Mouse (Mus musculus) adrenal gland, adult (tissue): Measurements from ENCODE around the gene Flywch1.
"Not testable (repeated sequence)": the region's sequence is repeated elsewhere in the genome, so short reads cannot be mapped to it uniquely, and the experiment has no call there.

Experiments used
- DNase-seq, 2 experiments: peaks; one replicate each; pipeline ENCODE4 v3.0.0; 2022 to 2023; ENCODE audit warnings: low spot score in 1 of 2; ENCODE audit not compliant: inconsistent age in 2 of 2

Flywch1 gene

DNA sequence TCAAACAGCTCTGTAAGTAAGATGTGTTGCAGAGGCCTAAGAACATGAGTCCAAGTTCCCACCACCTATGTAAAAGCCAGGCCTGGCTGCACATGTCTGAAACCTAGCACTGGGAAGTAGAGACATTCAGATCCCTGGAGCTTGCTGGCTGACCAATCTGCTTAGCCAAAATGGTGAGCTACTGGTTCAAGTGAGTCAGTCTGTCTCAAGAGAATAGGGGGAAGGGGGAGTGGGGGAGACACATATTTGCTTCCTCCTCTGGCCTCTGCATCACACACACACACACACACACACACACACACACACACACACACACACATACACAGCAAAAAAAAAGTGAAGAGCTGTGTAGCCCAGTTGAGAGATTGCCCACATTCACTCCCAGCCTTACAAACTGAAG, 11.9 kb upstream of the Flywch1 start:
- no peak for DNase-seq

DNA sequence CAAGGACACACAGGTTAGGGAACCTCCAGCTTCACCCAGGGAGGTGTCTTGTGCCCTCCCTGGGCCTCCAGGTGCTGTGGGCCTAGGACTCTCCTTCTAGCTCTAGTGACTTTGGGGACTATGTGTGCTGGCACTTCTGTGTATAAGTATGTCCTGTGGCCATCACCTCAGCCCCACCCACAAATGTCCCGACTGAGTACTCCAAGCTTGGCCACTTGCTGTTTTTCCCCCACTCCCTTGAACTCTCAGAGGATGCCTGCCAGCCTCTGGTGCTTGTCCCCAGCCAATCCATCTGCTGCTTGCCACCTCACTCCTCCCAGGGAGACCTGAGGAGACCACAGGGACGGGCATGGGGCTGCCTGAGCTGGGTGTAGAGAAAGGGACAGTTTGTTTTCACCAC, 7.0 kb upstream of the Flywch1 start:
- DNase-seq = no peak

DNA sequence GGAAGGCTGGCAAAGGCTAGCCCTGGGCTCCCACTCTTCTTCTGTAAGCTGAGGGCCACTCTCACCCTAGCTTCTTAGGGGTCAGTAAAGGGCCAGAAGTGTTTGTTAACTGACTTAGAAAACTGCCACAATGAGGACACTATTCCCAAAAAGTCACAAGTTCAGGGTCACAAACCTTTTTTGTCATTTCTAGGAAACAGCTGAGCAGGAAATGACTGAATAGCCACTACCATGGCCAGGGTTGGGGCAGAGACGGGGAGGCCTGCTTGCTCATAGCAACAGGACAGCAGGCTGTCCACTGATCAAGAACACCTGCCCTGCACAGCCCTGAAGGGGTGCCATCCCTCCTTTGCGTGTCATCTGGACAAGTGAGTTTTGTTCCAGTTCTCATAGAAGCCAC, 5.7 kb upstream of the Flywch1 start:
- peak in 1 of 2 experiments; percentile 72 for DNase-seq

DNA sequence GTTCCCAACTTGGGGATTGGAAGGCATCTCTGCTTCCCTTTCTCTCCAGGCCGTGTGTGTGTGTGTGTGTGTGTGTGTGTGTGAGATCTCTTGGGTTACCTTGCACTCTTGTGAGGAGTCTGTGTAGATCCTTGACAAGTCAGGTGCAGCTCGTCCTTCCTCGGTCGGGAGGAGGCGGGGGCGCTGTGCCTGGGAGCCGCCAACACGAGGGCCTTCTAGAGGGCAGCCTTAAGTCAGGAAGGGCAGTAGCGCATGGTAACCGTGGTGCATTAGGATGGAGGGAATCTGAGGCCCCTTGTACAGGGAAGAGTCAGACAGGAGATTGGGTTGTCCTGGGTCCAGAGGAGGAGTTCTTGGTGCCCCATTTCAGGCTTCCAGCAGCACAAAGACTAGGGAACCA, 4.8 kb upstream of the Flywch1 start:
- peak in 1 of 2 experiments; percentile 42 for DNase-seq

DNA sequence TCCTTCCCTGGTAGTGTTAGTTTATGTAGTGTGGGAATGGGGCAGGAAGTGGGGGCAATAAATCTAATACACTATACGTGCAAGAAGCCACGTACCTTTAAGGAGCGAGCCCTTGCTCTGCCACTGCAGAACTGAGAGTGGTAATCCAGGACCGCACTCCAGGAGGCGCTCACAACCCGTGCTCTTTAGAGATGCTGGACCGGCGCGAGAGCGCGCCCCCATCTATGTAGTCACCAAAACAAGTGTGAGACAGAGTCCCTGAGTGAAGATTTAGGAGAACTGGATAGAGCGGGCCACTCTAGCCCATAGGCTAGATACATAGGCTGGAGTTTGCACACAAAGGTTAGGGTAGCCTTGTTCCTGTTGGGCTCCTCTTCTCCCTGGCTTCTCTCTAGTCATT, 2.7 kb upstream of the Flywch1 start:
- peak; percentile 89 to 96 for DNase-seq

DNA sequence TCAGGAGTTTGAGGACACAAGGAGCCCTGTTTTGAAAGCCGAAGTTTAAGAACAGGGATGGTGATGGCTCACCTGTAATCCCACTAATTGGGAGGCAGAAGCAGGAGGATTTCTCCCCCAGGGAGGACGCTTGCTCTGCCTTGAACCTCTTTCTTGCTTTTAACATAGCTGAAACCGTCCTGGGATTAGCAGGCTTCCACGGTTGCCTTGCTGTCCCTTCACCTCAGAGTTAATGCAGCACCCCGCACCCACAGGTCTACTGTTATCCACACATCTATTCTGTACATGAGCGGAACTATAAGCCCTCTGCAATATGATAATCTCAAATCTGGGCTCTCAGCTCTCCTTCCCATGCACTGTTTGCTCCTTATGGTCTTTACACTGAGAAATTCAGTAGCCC, 2.3 kb upstream of the Flywch1 start:
- DNase-seq = peak in 1 of 2 experiments; percentile 46

DNA sequence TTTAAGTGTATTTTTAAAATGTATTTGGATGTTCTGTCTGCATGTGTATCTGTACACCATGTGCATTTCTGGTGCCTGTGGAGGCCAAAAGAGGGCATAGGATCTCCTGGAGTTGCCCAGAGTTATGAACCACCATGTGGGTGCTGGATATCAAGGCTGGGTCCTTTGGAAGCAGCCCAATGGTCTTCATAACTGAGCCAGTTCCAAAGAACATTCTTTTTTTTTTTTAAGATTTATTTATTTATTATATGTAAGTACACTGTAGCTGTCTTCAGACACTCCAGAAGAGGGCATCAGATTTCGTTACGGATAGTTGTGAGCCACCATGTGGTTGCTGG, 786 bp upstream of the Flywch1 start:
- DNase-seq = not testable (repeated sequence)

DNA sequence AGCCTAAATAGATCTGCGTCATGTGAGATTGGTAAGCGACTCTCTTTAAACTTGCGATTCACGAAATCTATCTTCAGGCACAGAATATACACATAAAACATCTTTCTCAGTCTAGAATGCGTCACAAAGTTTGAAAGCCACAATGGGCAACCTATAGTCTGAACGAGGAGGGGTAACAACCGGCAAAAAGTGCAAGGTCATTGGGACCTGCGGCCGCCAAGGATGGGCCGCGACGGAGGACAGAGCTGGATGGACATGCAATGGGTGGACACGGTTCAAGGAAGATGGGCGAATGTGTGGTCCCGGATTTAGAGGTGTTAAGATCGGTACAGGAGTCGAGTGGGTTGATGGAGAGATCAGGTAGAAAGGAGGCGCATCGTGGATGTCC, 512 bp downstream of the Flywch1 start:
- DNase-seq = no peak

DNA sequence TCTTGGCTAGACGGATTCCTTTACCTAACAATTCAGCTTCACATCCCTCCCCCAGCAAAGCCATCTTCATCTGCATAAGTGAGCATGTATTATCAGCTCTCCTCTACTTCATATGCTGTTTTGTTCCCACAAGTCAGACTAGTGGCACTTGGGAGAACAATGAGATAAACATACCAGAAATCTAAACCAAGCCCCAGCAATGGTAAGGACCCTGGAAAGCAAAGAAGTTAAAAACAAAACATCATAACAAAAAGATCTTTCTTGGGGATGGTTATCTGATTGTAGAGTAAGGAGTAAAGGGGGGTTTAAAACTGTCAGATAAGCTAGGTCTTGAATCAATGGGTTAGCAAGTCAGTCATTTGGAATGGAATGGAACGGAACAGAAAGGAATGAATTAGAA, 909 bp downstream of the Flywch1 start:
- DNase-seq = peak in 1 of 2 experiments; percentile 45

DNA sequence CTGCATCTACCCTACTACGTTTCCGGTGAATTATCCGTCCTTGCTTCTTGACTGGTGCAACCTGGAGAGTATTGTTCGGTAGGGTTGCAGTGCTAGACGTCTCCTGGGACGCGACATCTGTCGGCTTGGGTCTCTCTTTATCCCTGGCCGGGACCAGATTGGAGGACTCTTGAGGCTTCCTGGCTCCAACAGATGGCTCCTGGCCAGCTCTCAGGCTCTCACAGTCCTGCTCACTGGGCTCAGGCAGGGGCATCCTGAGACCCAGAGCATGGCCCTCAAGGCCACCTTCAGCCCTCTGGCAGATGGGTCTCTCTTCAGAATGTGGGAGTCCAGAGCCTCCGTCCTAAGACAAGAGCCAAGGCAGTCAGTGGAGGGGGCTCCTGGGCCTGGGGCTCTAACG, 8.4 kb downstream of the Flywch1 start:
- DNase-seq = no peak

DNA sequence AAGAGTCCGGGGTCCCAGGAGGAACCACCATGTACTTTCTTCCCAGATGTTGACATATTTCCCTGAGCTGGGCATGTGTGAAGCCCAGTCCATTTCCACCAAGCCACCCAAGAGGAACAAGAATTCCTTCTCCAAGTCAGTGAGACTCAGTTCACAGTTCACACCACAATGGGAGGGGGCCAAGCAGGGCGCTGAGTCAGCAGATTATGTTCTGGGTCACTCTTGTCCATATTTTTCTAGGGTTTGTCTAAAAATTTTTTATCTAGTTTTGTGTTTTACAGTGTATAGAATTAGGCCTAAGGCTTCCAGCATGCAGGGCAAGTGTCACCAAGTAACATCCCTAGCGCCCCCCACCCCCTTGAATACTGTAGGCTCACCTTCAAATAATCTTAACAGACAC, 10.2 kb downstream of the Flywch1 start:
- DNase-seq = no peak

DNA sequence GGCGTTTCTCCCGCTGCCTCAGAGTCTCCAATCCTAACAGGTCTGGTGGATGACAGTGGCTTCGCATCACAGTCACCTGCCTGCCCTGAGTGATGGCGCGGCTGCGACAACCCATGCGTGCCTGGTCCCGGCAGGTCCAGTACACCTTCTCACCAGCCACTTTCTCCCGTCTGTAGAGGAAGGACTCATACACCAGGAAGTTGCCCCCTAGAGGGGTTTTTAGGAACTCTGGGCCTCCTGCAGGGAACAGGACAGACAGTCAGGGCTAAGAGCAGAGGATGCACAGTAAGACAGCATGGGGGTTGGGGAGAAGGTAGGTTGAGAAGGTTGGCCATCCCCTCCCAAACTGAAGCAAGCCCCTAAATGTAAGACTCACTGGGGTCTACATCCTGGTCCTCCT, 11.2 kb downstream of the Flywch1 start:
- DNase-seq = no peak

DNA sequence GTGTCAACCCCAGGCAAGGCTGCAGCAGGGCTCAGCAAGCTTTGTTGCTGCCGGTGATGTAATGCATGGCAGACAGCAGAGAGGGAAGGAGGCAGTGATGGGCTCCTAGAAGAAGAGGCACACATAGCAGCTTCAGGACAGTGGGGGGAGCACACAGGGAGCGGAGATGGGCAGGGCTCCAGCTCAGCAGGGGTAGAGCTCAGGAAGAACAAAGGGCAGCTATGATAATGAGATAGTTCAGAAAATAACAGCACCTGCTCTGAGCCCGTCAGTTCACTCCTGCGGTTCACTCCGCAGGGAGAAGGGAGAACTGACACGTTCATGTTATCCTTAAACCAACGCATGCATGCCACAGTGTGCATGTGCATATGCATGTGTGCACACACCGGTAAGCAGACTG, 12.6 kb downstream of the Flywch1 start:
- DNase-seq = no peak

DNA sequence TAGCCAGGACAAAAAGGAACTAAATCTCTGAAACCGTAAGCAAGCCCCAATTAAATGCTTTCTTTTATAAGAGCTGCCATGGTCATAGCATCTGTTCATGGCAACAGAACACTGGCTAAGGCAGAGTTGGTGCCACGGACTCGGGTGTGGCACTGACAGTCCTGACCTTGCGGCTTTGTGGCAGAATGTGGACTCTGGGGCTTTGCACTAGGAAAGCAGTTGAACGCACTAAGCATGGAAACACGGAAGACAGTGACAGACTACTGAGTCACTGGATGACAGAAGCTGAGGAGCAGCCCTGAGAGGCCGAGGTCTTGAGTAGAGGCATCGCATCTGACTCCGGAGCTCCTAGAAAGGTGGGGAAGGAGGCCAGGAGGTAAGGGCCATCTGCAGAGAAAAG, 13.8 kb downstream of the Flywch1 start:
- no peak for DNase-seq

DNA sequence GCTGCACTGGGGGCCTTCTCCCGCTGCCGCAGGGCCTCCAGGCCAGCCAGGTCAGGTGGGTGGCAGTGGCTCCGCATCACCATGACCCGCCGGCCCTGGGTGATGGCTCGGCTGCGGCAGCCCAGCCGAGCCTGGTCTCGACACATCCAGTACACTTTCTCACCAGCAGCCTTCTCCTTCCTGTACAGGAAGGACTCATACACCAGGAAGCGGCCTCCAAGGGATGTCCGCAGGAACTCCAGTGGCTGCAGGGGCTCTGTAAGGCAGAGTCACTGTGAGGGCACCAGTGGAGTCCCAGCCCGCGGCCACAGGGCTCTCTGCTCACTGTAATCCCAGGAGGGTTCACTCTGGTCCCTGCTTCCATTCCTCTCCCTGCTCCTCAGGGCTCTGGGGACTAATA, 15.7 kb downstream of the Flywch1 start:
- no peak for DNase-seq

DNA sequence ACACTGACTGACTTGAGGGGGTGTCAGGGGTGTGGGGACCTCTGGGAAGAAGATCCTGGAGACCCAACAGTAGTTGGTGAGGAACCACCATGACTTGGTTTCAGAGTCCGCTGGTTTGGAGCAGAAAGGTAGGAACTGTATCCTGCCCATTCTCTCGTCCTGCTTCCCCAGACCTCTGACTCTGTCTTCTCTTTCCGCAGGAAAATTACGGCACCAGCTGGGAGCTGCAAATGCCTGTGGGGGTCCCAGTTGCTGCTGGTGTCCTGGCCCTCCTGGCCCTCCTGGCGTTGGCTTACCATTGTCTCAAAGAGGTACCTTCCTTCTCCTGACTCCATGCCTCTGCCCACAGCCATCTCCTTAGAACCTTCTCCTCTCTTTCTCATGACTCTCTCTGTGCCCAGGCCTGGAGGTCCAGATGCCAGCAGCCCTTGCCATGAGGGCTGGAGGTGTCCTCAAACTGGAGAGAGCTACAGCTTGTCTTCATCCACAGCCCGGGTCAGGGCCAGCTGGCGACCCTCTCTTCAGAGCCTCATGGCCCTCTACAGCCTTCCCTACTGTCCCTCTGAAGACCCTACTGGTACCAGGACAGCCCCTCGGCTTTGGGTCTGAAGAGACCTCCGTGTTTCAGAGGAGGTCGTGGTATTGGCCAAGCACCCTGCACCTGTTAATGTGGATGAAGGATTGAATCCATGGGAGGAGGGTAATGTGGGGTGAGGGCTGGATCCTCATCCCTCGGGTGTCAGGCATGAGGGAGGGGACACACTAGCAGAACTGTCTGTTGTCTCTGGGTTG, 21.8 kb downstream of the Flywch1 start:
- no peak for DNase-seq

DNA sequence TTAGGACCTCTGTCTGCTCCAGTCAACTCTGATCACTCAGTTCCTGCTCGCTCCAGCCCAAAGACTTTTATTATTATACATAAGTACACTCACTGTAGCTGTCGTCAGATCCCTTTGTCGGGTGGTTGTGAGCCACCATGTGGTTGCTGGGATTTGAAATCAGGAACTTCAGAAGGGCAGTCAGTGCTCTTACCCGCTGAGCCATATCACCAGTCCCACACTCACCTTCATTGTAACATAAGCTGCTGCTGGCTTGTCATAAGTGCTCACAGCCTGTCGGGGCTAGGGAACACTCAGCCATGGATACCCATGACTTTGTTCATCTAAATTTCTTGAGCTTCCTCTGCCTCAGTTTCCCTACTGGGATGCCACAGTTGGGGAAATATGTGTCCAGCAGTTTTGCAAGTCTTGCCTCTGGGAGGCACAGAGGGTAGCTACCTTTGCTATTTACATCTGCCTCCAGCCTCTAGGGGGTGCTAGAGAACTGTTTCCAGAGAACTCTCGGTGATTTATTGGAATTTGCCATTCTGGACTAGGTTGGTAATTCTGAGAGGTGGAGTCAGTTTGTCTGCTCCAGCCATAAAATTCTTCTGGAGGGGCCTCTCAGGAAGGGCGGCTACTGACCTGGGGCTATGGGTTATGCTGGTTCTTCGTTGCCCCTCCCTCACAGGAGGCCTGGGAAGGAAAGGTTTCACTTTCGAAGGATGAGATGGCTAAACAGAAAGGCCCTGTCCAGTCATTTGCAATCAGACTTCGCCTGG, 22.6 kb downstream of the Flywch1 start:
- peak; percentile 80 to 96 for DNase-seq

DNA sequence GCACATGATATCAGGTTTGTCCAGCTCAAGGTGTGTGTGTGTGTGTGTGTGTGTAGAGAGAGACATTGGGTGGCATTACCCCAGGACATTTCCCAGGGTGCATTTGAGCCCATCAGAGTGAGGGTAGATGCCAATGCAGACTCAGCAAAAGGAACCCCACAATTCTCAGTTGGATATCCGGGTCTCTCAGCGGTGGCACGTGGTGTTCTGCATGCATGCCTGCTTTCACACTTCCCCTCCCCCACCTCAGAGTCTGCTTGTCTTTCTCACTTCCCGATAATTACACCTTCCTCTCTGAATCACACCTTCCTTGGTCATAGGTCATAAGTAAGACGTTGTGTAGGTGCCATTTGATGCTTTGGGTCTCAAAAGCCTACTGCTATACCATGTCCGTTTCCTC, 23.4 kb downstream of the Flywch1 start:
- DNase-seq = no peak

DNA sequence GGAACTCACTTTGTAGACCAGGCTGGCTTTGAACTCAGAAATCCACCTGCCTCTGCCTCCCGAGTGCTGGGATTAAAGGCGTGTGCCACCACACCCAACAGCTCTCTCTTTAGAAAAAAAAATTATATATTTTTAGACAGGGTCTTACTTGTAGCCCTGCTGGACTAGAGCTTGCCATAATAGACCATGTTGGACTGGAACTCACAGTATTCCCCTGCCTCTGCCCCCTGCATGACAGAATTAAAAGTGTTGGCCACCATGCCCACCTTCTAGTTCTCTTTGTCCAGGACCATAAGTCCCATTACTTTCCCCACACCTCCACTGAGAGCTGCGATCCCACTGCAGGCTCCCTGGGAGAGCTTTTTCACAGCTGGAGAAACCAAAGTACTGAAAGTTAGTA, 23.9 kb downstream of the Flywch1 start:
- no peak for DNase-seq

DNA sequence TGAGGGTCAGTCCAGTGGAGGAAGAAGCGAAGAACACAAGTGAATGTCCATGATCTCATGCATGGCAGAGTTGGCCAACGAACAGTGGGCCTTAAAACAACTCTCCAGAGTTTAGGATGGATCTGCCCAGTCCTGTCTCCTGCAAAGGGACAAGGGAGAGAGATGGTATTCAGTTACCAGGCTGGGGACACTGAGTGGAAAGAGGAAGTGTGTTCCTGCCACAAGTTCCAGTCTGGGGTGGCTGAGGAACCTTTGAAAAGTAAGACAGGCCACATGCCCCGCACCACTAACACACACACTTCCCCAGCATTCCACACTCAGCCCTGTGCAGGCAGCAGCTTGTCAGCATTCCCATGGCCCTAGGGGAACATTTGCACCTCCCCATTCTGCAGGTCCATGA, 24.6 kb downstream of the Flywch1 start:
- no peak for DNase-seq

DNA sequence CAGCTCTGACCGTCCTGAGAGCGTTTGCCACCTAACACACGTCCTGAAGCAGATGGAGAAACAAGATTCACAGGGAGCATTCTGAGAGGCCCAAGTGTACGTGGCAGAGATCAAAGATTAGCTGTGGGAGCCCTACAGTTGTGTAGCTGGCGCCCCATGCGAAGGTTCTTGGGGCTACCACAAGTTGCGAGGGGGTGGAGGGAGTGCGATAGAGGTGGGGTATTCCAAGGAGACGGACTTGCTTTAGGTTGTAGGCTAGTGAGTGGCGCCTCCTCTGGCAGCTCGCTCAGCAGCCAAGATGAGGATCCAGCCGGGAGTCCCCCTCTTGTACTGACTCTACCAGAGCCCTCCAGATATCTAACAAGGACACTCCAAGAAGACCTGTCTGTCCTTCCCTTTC, 25.1 kb downstream of the Flywch1 start:
- no peak for DNase-seq

DNA sequence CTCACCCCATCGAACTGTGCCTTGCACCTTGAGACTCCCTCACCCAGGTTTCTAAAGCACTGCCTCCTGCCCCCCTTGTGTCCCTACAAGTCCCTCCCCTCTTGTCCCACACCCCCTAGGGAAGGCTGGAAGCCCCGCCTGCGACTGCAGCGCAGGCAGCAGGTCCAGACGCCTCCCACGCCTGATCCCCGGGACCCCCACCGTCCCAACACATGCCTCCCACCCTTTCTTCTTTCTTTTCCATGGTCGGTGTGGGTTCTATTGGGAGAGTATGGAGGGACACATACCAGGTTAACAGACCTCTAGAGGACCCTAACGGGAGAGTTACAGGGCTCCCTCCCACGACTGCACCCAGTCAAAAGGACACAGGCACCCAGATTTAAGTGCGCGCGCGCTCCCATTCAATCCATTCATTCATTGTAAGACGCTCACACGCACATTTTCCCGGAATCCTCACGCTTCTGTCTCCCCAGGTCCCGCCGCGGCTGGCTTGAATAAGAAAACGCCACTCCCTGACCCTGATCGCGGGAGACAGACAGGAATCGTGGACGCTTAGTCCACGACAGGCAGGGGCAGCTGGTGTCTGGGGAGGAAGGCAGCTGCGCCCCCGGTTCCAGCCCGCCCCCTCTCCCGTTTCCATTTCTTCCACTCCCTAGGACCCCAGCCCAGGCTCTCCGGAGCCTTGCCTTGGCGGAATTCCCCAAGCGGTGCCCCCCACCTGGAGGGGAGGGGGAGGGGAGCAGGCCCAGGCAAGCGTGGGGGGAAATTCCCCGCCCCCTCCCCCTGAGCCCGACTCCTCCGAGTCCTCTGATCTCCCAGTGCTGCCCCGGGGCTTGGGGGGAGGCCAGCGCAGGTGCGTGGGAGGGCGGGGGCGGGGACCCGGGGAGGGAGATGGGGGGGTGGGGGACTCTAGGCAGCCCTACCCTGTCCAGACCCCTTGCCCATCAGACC, 25.8 kb downstream of the Flywch1 start, which contains the start of gene Kremen2:
TSS of gene Kremen2 (minus strand) at position 533 of the 951 bp plus-strand sequence.
- DNase-seq = no peak
